Mouse (Mus musculus) kidney, embryonic 15.5 days (tissue): ENCODE results near the gene Trim65. TPM values are rescaled to one million over a fixed set of nuclear protein-coding genes. Genes with fewer than 3 reads are reported as not detected.
A peak's percentile ranks its signal among the peaks of the same experiment; 100 is the strongest.
"Not testable (repeated sequence)": the region's sequence is repeated elsewhere in the genome, so short reads cannot be mapped to it uniquely, and the experiment has no call there.

ENCODE experiments used
- ATAC-seq: fragments of 200-750 bp; cut with Nextera tagmentation; replicated peaks from 2 replicates; pipeline ENCODE4 v1.8.0; 2017; ENCODE audit warnings: moderate TSS enrichment; ENCODE audit not compliant: low FRiP score
- H3K27ac ChIP-seq: fragments of 300-500 bp; sonication (generic); 2 replicates; pipeline ENCODE4 v1.5.1; 2015; ENCODE audit warnings: mild to moderate bottlenecking, inconsistent platforms
- H3K27me3 ChIP-seq: fragments of 300-500 bp; sonication (generic); 2 replicates; pipeline ENCODE4 v1.6.1; 2015; ENCODE audit warnings: inconsistent platforms
- H3K36me3 ChIP-seq: fragments of 300-500 bp; sonication (generic); 2 replicates; pipeline ENCODE4 v1.6.1; 2015; ENCODE audit warnings: inconsistent platforms
- H3K4me1 ChIP-seq: fragments of 300-500 bp; sonication (generic); 2 replicates; pipeline ENCODE4 v1.6.1; 2015; ENCODE audit warnings: inconsistent platforms
- H3K4me2 ChIP-seq: fragments of 300-500 bp; sonication (generic); 2 replicates; pipeline ENCODE4 v1.6.1; 2015; ENCODE audit warnings: moderate library complexity, mild to moderate bottlenecking, inconsistent platforms
- H3K4me3 ChIP-seq: fragments of 300-500 bp; sonication (generic); replicated peaks from 2 replicates; pipeline ENCODE4 v1.5.1; 2015; ENCODE audit warnings: mild to moderate bottlenecking, inconsistent platforms
- H3K9ac ChIP-seq: fragments of 300-500 bp; sonication (generic); 2 replicates; pipeline ENCODE4 v1.6.1; 2015; ENCODE audit warnings: mild to moderate bottlenecking, inconsistent platforms
- H3K9me3 ChIP-seq: fragments of 300-500 bp; sonication (generic); replicated peaks from 2 replicates; pipeline ENCODE4 v1.6.1; 2016; ENCODE audit warnings: inconsistent platforms
- WGBS: fragments of 180-500 bp; shearing (Covaris S2); methylation state at CpG from one replicate; pipeline ENCODE4 v1.1.7; 2015; ENCODE audit warnings: mixed read lengths; 5-methylcytosine and 5-hydroxymethylcytosine counted together
- polyA plus RNA-seq: library from polyadenylated mRNA; unstranded; fragments of >200 nt; fragmentation: Nextera tagmentation; extraction: Ambion mirVana; gene quantifications from 2 replicates; pipeline ENCODE4 v1.2.1, GENCODE M21; 2015

Gene Trim65
- polyA plus RNA-seq, 1 experiment from 2014 or later: 5.4 TPM

- peaks cover 52% of the 10 kb centered on the region for H3K4me1 ChIP-seq
- no peak overlapping the region for H3K9ac ChIP-seq
- H3K9me3 ChIP-seq: no peaks in the 10 kb centered on the region
- ATAC-seq: no peak
- H3K27me3 ChIP-seq: no peaks in the 10 kb centered on the region
- H3K27ac ChIP-seq: no peak overlapping the region
- no peak overlapping the region for H3K4me2 ChIP-seq
- 80% methylated on average over 5 of the region's 5 CpGs for WGBS
- peaks cover 55% of the 10 kb centered on the region for H3K36me3 ChIP-seq
- no peak overlapping the region for H3K4me3 ChIP-seq
Measured at GRCm38 (mm10) chr11:116133497-116133896, 2.6 kb upstream of the Trim65 start.

- no peak for ATAC-seq
- H3K27me3 ChIP-seq: no peaks in the 10 kb centered on the region
- no peak overlapping the region for H3K4me2 ChIP-seq
- H3K36me3 ChIP-seq: peaks cover 55% of the 10 kb centered on the region
- H3K9ac ChIP-seq: peak overlapping the region; percentile 11; the same call in 1 of the 2 replicates
- no peak overlapping the region for H3K27ac ChIP-seq
- no peak overlapping the region for H3K4me3 ChIP-seq
- peaks cover 55% of the 10 kb centered on the region for H3K4me1 ChIP-seq
- 78% methylated on average over 16 of the region's 16 CpGs for WGBS
- H3K9me3 ChIP-seq: no peaks in the 10 kb centered on the region
Measured at GRCm38 (mm10) chr11:116132366-116133333, 1.7 kb upstream of the Trim65 start.

- Histone ChIP-seq H3K9ac (peak overlapping the region; percentile 68), H3K4me3 (peak overlapping the region; percentile 64), H3K27ac (peak overlapping the region; percentile 96), H3K27me3 (no peaks in the 10 kb centered on the region), H3K4me1 (peaks cover 54% of the 10 kb centered on the region), H3K9me3 (no peaks in the 10 kb centered on the region), H3K4me2 (peak overlapping the region; percentile 80), H3K36me3 (peaks cover 51% of the 10 kb centered on the region)
- 77% methylated on average over 15 of the region's 15 CpGs for WGBS
- ATAC-seq: no peak
Measured at GRCm38 (mm10) chr11:116131349-116132170, 632 bp upstream of the Trim65 start.

GRCm38 (mm10) chr11:116129993-116130487, 888 bp downstream of the Trim65 start:
- WGBS: 47% methylated on average over 8 of the region's 8 CpGs
- Histone ChIP-seq H3K27me3 (no peaks in the 10 kb centered on the region), H3K9me3 (no peaks in the 10 kb centered on the region), H3K4me1 (peaks cover 51% of the 10 kb centered on the region), H3K27ac (peak overlapping the region; percentile 96), H3K9ac (peak overlapping the region; percentile 68), H3K4me2 (peak overlapping the region; percentile 80), H3K4me3 (peak overlapping the region; percentile 64), H3K36me3 (peaks cover 51% of the 10 kb centered on the region)
- ATAC-seq: peak; percentile 13

- H3K36me3 ChIP-seq: peaks cover 43% of the 10 kb centered on the region
- WGBS: 80% methylated on average over 9 of the region's 9 CpGs
- H3K4me3 ChIP-seq: no peak overlapping the region
- H3K27ac ChIP-seq: no peak overlapping the region
- peak overlapping the region; percentile 80; the same call in 1 of the 2 replicates for H3K4me2 ChIP-seq
- no peak for ATAC-seq
- H3K9ac ChIP-seq: 0 out of 2 replicates have a peak overlapping the region, but pooled peaks have one; percentile 10
- peaks cover 52% of the 10 kb centered on the region for H3K4me1 ChIP-seq
- H3K9me3 ChIP-seq: no peaks in the 10 kb centered on the region
- H3K27me3 ChIP-seq: no peaks in the 10 kb centered on the region
Measured at GRCm38 (mm10) chr11:116129091-116129790, 1.7 kb downstream of the Trim65 start.

GRCm38 (mm10) chr11:116127986-116128385, 2.9 kb downstream of the Trim65 start:
- ATAC-seq: no peak
- Histone ChIP-seq H3K27me3 (no peaks in the 10 kb centered on the region), H3K9me3 (no peaks in the 10 kb centered on the region), H3K36me3 (peaks cover 31% of the 10 kb centered on the region), H3K4me2 (no peak overlapping the region), H3K9ac (no peak overlapping the region), H3K4me3 (no peak overlapping the region), H3K27ac (peak overlapping the region; percentile 64), H3K4me1 (peaks cover 52% of the 10 kb centered on the region)
- 75% methylated on average over 9 of the region's 9 CpGs for WGBS

- Histone ChIP-seq H3K27me3 (no peaks in the 10 kb centered on the region), H3K36me3 (peaks cover 31% of the 10 kb centered on the region), H3K4me1 (peaks cover 51% of the 10 kb centered on the region), H3K4me3 (peak within 1 kb of the TSS; percentile 25), H3K9ac (peak within 1 kb of the TSS; percentile 27; the same call in 1 of the 2 replicates), H3K4me2 (peak within 1 kb of the TSS; percentile 50), H3K9me3 (no peaks in the 10 kb centered on the region), H3K27ac (peak within 1 kb of the TSS; percentile 64)
- WGBS: 31% methylated on average over 23 of the region's 23 CpGs
- ATAC-seq: peak; percentile 49
Measured at GRCm38 (mm10) chr11:116127156-116127980, 3.6 kb downstream of the Trim65 start, which contains the start of gene Trim47. TSS of gene Trim47 (minus strand) at chr11:116127210.

- Histone ChIP-seq H3K27ac (no peak overlapping the region), H3K4me1 (peaks cover 42% of the 10 kb centered on the region), H3K4me3 (no peak overlapping the region), H3K9me3 (no peaks in the 10 kb centered on the region), H3K9ac (no peak overlapping the region), H3K27me3 (no peaks in the 10 kb centered on the region), H3K4me2 (no peak overlapping the region), H3K36me3 (peaks cover 25% of the 10 kb centered on the region)
- ATAC-seq: no peak
- 93% methylated on average over 15 of the region's 15 CpGs for WGBS
Measured at GRCm38 (mm10) chr11:116126261-116126660, 4.7 kb downstream of the Trim65 start.

- H3K4me3 ChIP-seq, H3K9me3 ChIP-seq, H3K27ac ChIP-seq, H3K27me3 ChIP-seq, H3K9ac ChIP-seq, H3K4me2 ChIP-seq, H3K4me1 ChIP-seq, ATAC-seq: not testable (repeated sequence)
- 93% methylated on average over 8 of the region's 8 CpGs for WGBS
- H3K36me3 ChIP-seq: peaks cover 25% of the 10 kb centered on the region
Measured at GRCm38 (mm10) chr11:116121731-116122245, 9.1 kb downstream of the Trim65 start.

GRCm38 (mm10) chr11:116117819-116118218, 13.1 kb downstream of the Trim65 start:
- no peaks in the 10 kb centered on the region for H3K9me3 ChIP-seq
- H3K27ac ChIP-seq: no peak overlapping the region
- no peak overlapping the region for H3K4me2 ChIP-seq
- peaks cover 9% of the 10 kb centered on the region for H3K36me3 ChIP-seq
- no peaks in the 10 kb centered on the region for H3K4me1 ChIP-seq
- no peak overlapping the region for H3K4me3 ChIP-seq
- H3K27me3 ChIP-seq: no peaks in the 10 kb centered on the region
- no peak for ATAC-seq
- no peak overlapping the region for H3K9ac ChIP-seq
